Mouse (Mus musculus) kidney, postnatal 0 days (tissue): ENCODE measurements around the gene Tmprss11c. TPM values are rescaled to one million over a fixed set of nuclear protein-coding genes. Genes with fewer than 3 reads are reported as not detected.

Source experiments
- ATAC-seq: fragments of 200-750 bp; cut with Nextera tagmentation; replicated peaks from 2 replicates; pipeline ENCODE4 v1.8.0; 2017; ENCODE audit warnings: low read depth, moderate number of reproducible peaks, moderate TSS enrichment, moderate library complexity; ENCODE audit not compliant: low FRiP score
- DNase-seq: peaks from one replicate; pipeline ENCODE4 v3.0.0-alpha.2; 2016; ENCODE audit warnings: low spot score
- H3K27ac ChIP-seq: fragments of 300-500 bp; sonication (generic); 2 replicates; pipeline ENCODE4 v1.5.1; 2014; ENCODE audit warnings: mild to moderate bottlenecking
- H3K27me3 ChIP-seq: fragments of 300-500 bp; sonication (generic); 2 replicates; pipeline ENCODE4 v1.6.1; 2014; ENCODE audit warnings: low read length, mixed read lengths; ENCODE audit not compliant: insufficient read depth
- H3K36me3 ChIP-seq: fragments of 300-500 bp; sonication (generic); 2 replicates; pipeline ENCODE4 v1.6.1; 2014; ENCODE audit warnings: low read length, mixed read lengths; ENCODE audit not compliant: insufficient read depth
- H3K4me1 ChIP-seq: fragments of 300-500 bp; sonication (generic); replicated peaks from 2 replicates; pipeline ENCODE4 v1.6.1; 2014; ENCODE audit warnings: antibody characterized with exemption, low read length, mixed read lengths; ENCODE audit not compliant: insufficient read depth
- H3K4me2 ChIP-seq: fragments of 300-500 bp; sonication (generic); 2 replicates; pipeline ENCODE4 v1.6.1; 2014; ENCODE audit warnings: mild to moderate bottlenecking, low read length, moderate library complexity, mixed read lengths
- H3K4me3 ChIP-seq: fragments of 300-500 bp; sonication (generic); replicated peaks from 2 replicates; pipeline ENCODE4 v1.5.1; 2014; ENCODE audit warnings: low read depth, low read length
- H3K9ac ChIP-seq: fragments of 300-500 bp; sonication (generic); 2 replicates; pipeline ENCODE4 v1.6.1; 2014; ENCODE audit warnings: low read depth, low read length
- H3K9me3 ChIP-seq: fragments of 300-500 bp; sonication (generic); replicated peaks from 2 replicates; pipeline ENCODE4 v1.6.1; 2016; ENCODE audit warnings: low read length, inconsistent platforms, mixed read lengths
- CTCF ChIP-seq: IDR thresholded peaks from 2 replicates; pipeline ENCODE4 v1.5.1; 2016; ENCODE audit warnings: antibody characterized with exemption, low read depth, mild to moderate bottlenecking, moderate library complexity
- WGBS: fragments of 180-500 bp; shearing (Covaris S2); extraction: QIAGEN DNeasy Blood & Tissue Kit; methylation state at CpG from one replicate; pipeline ENCODE4 v1.1.7; 2014; 5-methylcytosine and 5-hydroxymethylcytosine counted together
- polyA plus RNA-seq: library from polyadenylated mRNA; unstranded; fragments of >200 nt; fragmentation: Nextera tagmentation; extraction: Ambion mirVana; gene quantifications from 2 replicates; pipeline ENCODE4 v1.2.1, GENCODE M21; 2015

The Tmprss11c gene
- polyA plus RNA-seq, 1 experiment from 2014 or later: not detected

- Histone ChIP-seq H3K27me3 (no peaks in the 10 kb centered on the region), H3K4me2 (no peak overlapping the region), H3K9ac (no peak overlapping the region), H3K9me3 (no peaks in the 10 kb centered on the region), H3K36me3 (no peaks in the 10 kb centered on the region), H3K27ac (no peak overlapping the region), H3K4me3 (no peak overlapping the region), H3K4me1 (no peaks in the 10 kb centered on the region)
- WGBS: 79% methylated on average over 3 of the region's 3 CpGs
- TF ChIP-seq CTCF: no peak
- no peak for DNase-seq
- ATAC-seq: no peak
Observed at GRCm38 (mm10) chr5:86244275-86244674, 44.8 kb downstream of the Tmprss11c start.

GRCm38 (mm10) chr5:86227156-86227853, 61.8 kb downstream of the Tmprss11c start:
- 74% methylated on average over 5 of the region's 5 CpGs for WGBS
- Histone ChIP-seq H3K9ac (no peak overlapping the region), H3K36me3 (no peaks in the 10 kb centered on the region), H3K4me2 (no peak overlapping the region), H3K4me1 (no peaks in the 10 kb centered on the region), H3K9me3 (no peaks in the 10 kb centered on the region), H3K27ac (no peak overlapping the region), H3K4me3 (no peak overlapping the region), H3K27me3 (no peaks in the 10 kb centered on the region)
- no peak for TF ChIP-seq CTCF
- DNase-seq (no peak), ATAC-seq (no peak)

GRCm38 (mm10) chr5:86197801-86198200, 91.3 kb downstream of the Tmprss11c start, which contains the start of gene Gnrhr:
Gnrhr (minus strand) TSS chr5:86197901.
- Histone ChIP-seq H3K36me3 (no peaks in the 10 kb centered on the region), H3K4me1 (no peaks in the 10 kb centered on the region), H3K9ac (no peak within 1 kb of the TSS), H3K4me3 (no peak within 1 kb of the TSS), H3K4me2 (no peak within 1 kb of the TSS), H3K9me3 (no peaks in the 10 kb centered on the region), H3K27ac (no peak within 1 kb of the TSS), H3K27me3 (no peaks in the 10 kb centered on the region)
- 90% methylated on average over 10 of the region's 10 CpGs for WGBS
- ATAC-seq (no peak), DNase-seq (no peak)
- no peak for TF ChIP-seq CTCF

GRCm38 (mm10) chr5:86191356-86191755, 97.8 kb downstream of the Tmprss11c start:
- WGBS: 14% methylated on average over 4 of the region's 4 CpGs
- Histone ChIP-seq H3K36me3 (no peaks in the 10 kb centered on the region), H3K9me3 (no peaks in the 10 kb centered on the region), H3K9ac (no peak overlapping the region), H3K27ac (no peak overlapping the region), H3K4me1 (no peaks in the 10 kb centered on the region), H3K4me2 (no peak overlapping the region), H3K27me3 (no peaks in the 10 kb centered on the region), H3K4me3 (no peak overlapping the region)
- TF ChIP-seq CTCF: peak; percentile 79
- peak; percentile 81 for DNase-seq
- no peak for ATAC-seq

- H3K4me1 ChIP-seq: no peaks in the 10 kb centered on the region
- H3K9ac ChIP-seq: no peak overlapping the region
- peak; percentile 68 for TF ChIP-seq CTCF
- H3K27ac ChIP-seq: no peak overlapping the region
- H3K27me3 ChIP-seq: no peaks in the 10 kb centered on the region
- 23% methylated on average over 5 of the region's 5 CpGs for WGBS
- H3K4me3 ChIP-seq: no peak overlapping the region
- no peak overlapping the region for H3K4me2 ChIP-seq
- H3K36me3 ChIP-seq: no peaks in the 10 kb centered on the region
- DNase-seq (peak; percentile 56), ATAC-seq (no peak)
- no peaks in the 10 kb centered on the region for H3K9me3 ChIP-seq
Observed at GRCm38 (mm10) chr5:86190770-86191169, 98.3 kb downstream of the Tmprss11c start.

- ATAC-seq (no peak), DNase-seq (no peak)
- H3K9ac ChIP-seq: no peak overlapping the region
- no peaks in the 10 kb centered on the region for H3K27me3 ChIP-seq
- no peaks in the 10 kb centered on the region for H3K9me3 ChIP-seq
- H3K36me3 ChIP-seq: no peaks in the 10 kb centered on the region
- no peak overlapping the region for H3K4me2 ChIP-seq
- H3K4me1 ChIP-seq: no peaks in the 10 kb centered on the region
- WGBS: 50% methylated on average over 15 of the region's 15 CpGs
- H3K27ac ChIP-seq: no peak overlapping the region
- H3K4me3 ChIP-seq: no peak overlapping the region
- no peak for TF ChIP-seq CTCF
Observed at GRCm38 (mm10) chr5:86190290-86190689, 98.8 kb downstream of the Tmprss11c start.

GRCm38 (mm10) chr5:86187441-86187840, 101.7 kb downstream of the Tmprss11c start:
- TF ChIP-seq CTCF: no peak
- Histone ChIP-seq H3K27me3 (no peaks in the 10 kb centered on the region), H3K9ac (no peak overlapping the region), H3K4me1 (no peaks in the 10 kb centered on the region), H3K4me2 (no peak overlapping the region), H3K36me3 (no peaks in the 10 kb centered on the region), H3K4me3 (no peak overlapping the region), H3K9me3 (no peaks in the 10 kb centered on the region), H3K27ac (no peak overlapping the region)
- no peak for DNase-seq
- ATAC-seq: no peak
- 75% methylated on average over 6 of the region's 6 CpGs for WGBS

Other genes with a start within 250 kb of the Tmprss11c start
- gene Cenpc1, start 223.7 kb downstream of the Tmprss11c start, polyA plus RNA-seq: 20.2 and 22.6 TPM in 2 replicates
- 0.49 and 0.70 TPM in 2 replicates for gene Stap1, start 217.6 kb downstream of the Tmprss11c start, polyA plus RNA-seq
- gene Uba6, start 116.5 kb downstream of the Tmprss11c start, polyA plus RNA-seq: 7.9 and 8.3 TPM in 2 replicates
- not detected in 2 replicates for gene Gnrhr, start 91.4 kb downstream of the Tmprss11c start, polyA plus RNA-seq
- not detected in 2 replicates for gene Tmprss11d, start 84.1 kb upstream of the Tmprss11c start, polyA plus RNA-seq
- gene Tmprss11a, start 179.7 kb upstream of the Tmprss11c start, polyA plus RNA-seq: 0.09 TPM in 1 of 2 replicates, not detected in the other
- gene Tmprss11g, start 229.3 kb upstream of the Tmprss11c start, polyA plus RNA-seq: not detected in 2 replicates